ENCODE assay signal across 7 mouse cellular contexts in genomic region chr5:31588672-31589071, GRCm38 (mm10). TPM values are rescaled to one million over a fixed set of nuclear protein-coding genes. Genes with fewer than 3 reads are reported as not detected.
DNase-seq lines count a peak whose midpoint lies in the region; ATAC-seq and TF ChIP-seq lines count a peak whose summit lies in the region.
"Not testable (repeated sequence)": the region's sequence is repeated elsewhere in the genome, so short reads cannot be mapped to it uniquely, and the experiment has no call there.

No protein-coding gene starts in this region.

- not testable (repeated sequence) for H3K4me2 ChIP-seq in CH12.LX (ENCODE audit: insufficient read depth, low read depth, poor library complexity, severe bottlenecking); forebrain, embryonic 11.5 days (ENCODE audit: low read depth, low read length, severe bottlenecking); kidney, postnatal 0 days (ENCODE audit: low read length); liver, embryonic 14.5 days (ENCODE audit: low read depth); midbrain, postnatal 0 days (ENCODE audit: low read depth, low read length, poor library complexity, severe bottlenecking)

- not testable (repeated sequence) for H3K36me3 ChIP-seq in CH12.LX (replicated peaks in 1 of 2; ENCODE audit: control insufficient read depth in 1 of 2, insufficient read depth in 1 of 2, low read length in 1 of 2); forebrain, embryonic 11.5 days (ENCODE audit: control insufficient read depth, insufficient read depth, low read length); kidney, postnatal 0 days (ENCODE audit: insufficient read depth, low read length); liver, embryonic 14.5 days (replicated peaks; ENCODE audit: control insufficient read depth, insufficient read depth, low read depth); midbrain, postnatal 0 days (ENCODE audit: insufficient read depth, low read length); thymus, adult 2 months (ENCODE audit: control insufficient read depth, insufficient read depth, low read length)

- not testable (repeated sequence) for H3K4me1 ChIP-seq in CH12.LX (ENCODE audit: control insufficient read depth in 1 of 2, insufficient read depth in 2 of 2); forebrain, embryonic 11.5 days (replicated peaks; ENCODE audit: control insufficient read depth, insufficient read depth, low read length); kidney, postnatal 0 days (replicated peaks; ENCODE audit: insufficient read depth, low read length); liver, embryonic 14.5 days (replicated peaks; ENCODE audit: control insufficient read depth in 2 of 2, insufficient read depth in 2 of 2, low read length in 1 of 2); midbrain, postnatal 0 days (ENCODE audit: insufficient read depth, low read length); thymus, adult 2 months (replicated peaks; ENCODE audit: control insufficient read depth, insufficient read depth, low read length)

- TF ChIP-seq POLR2A in CH12.LX (IDR thresholded peaks at IDR 0.05; ENCODE audit: low read depth, low read length); thymus, adult 2 months (IDR thresholded peaks at IDR 0.05; ENCODE audit: control insufficient read depth, extremely low read depth, insufficient read depth, low read length, poor library complexity): not testable (repeated sequence)

- WGBS in forebrain, embryonic 11.5 days, result 78% methylated on average over 8 of the region's 8 CpGs
- WGBS in kidney, postnatal 0 days, result 91% methylated on average over 8 of the region's 8 CpGs
- WGBS in liver, embryonic 14.5 days (ENCODE audit: insufficient replicate concordance), result 61% methylated on average over 8 of the region's 8 CpGs
- 85% methylated on average over 8 of the region's 8 CpGs for WGBS in midbrain, postnatal 0 days
- WGBS in thymus, adult 2 months, result 91% methylated on average over 8 of the region's 8 CpGs

- not testable (repeated sequence) for H3K9ac ChIP-seq in CH12.LX (ENCODE audit: insufficient read depth, low read depth); forebrain, embryonic 11.5 days (ENCODE audit: low read length); kidney, postnatal 0 days (ENCODE audit: low read depth, low read length); liver, embryonic 14.5 days (replicated peaks); midbrain, postnatal 0 days (replicated peaks; ENCODE audit: low read length, poor library complexity, severe bottlenecking)

- H3K4me3 ChIP-seq in CH12.LX (replicated peaks in 1 of 3; ENCODE audit: low read depth in 2 of 3, low read length in 2 of 3, poor library complexity in 1 of 3); forebrain, embryonic 11.5 days (ENCODE audit: low read depth, low read length); kidney, postnatal 0 days (replicated peaks; ENCODE audit: low read depth, low read length); liver, embryonic 14.5 days (ENCODE audit: insufficient read depth in 1 of 2, low read depth in 2 of 2, low read length in 2 of 2); midbrain, postnatal 0 days (ENCODE audit: low read depth, low read length); thymus, adult 2 months (ENCODE audit: control insufficient read depth, insufficient read depth, low read length): not testable (repeated sequence)

- not testable (repeated sequence) for H3K79me2 ChIP-seq in CH12.LX (replicated peaks; ENCODE audit: control insufficient read depth, extremely low read depth, insufficient read depth, poor library complexity, severe bottlenecking)

- H3K9me3 ChIP-seq in CH12.LX (replicated peaks; ENCODE audit: low read length), result peaks cover 12% of the 10 kb centered on the region
- not testable (repeated sequence) for H3K9me3 ChIP-seq in forebrain, embryonic 11.5 days (ENCODE audit: control insufficient read depth, low read length); kidney, postnatal 0 days (replicated peaks; ENCODE audit: low read length); liver, embryonic 14.5 days (ENCODE audit: control insufficient read depth, low read length); midbrain, postnatal 0 days (ENCODE audit: low read length)

- not testable (repeated sequence) for H3K27ac ChIP-seq in CH12.LX (ENCODE audit: insufficient read depth, low read depth); forebrain, embryonic 11.5 days (ENCODE audit: low read depth, low read length); kidney, postnatal 0 days; liver, embryonic 14.5 days; midbrain, postnatal 0 days (ENCODE audit: low read depth, low read length); thymus, adult 2 months (ENCODE audit: control insufficient read depth, insufficient read depth, low read length)

- not testable (repeated sequence) for ATAC-seq in forebrain, embryonic 11.5 days (replicated peaks; ENCODE audit: low FRiP score); kidney, postnatal 0 days (replicated peaks; ENCODE audit: low FRiP score, low read depth); liver, embryonic 14.5 days (ENCODE audit: insufficient read depth); midbrain, postnatal 0 days (ENCODE audit: low FRiP score)

- peak; percentile 23 for TF ChIP-seq RAD21 in CH12.LX (IDR thresholded peaks at IDR 0.05; ENCODE audit: low read depth, low read length)

- TF ChIP-seq EP300 in CH12.LX (IDR thresholded peaks at IDR 0.05; ENCODE audit: low read length); liver, embryonic 14.5 days (IDR thresholded peaks at IDR 0.05; ENCODE audit: low read depth): not testable (repeated sequence)

- not testable (repeated sequence) for H3K27me3 ChIP-seq in CH12.LX (replicated peaks); forebrain, embryonic 11.5 days (ENCODE audit: control insufficient read depth, insufficient read depth, low read length); kidney, postnatal 0 days (ENCODE audit: insufficient read depth, low read length); liver, embryonic 14.5 days (ENCODE audit: control insufficient read depth, insufficient read depth, low read length); midbrain, postnatal 0 days (ENCODE audit: insufficient read depth, low read length); thymus, adult 2 months (ENCODE audit: control insufficient read depth, insufficient read depth, low read length)

- not testable (repeated sequence) for DNase-seq in CH12.LX (ENCODE audit: extremely low read depth); kidney, postnatal 0 days (ENCODE audit: low spot score); liver, embryonic 14.5 days (ENCODE audit: low read depth in 3 of 3, low spot score in 3 of 3); midbrain, postnatal 0 days (ENCODE audit: low spot score); thymus, adult 2 months
- peak; percentile 54 for DNase-seq in ZHBTc4 (ENCODE audit: low read depth, low spot score)
- DNase-seq in forebrain, embryonic 11.5 days (ENCODE audit: low spot score), result peak; percentile 49

- dilution Hi-C loops in CH12.LX (cut with MboI; ENCODE audit: extremely low pct_ligation_motif_present, extremely low pct_unique_long_range_greater_than_20kb, low sequenced_read_pairs), result not testable (repeated sequence)

- in situ Hi-C loops in CH12.LX (cut with MboI; ENCODE audit: low pct_ligation_motif_present, low pct_unique_long_range_greater_than_20kb, low sequenced_read_pairs), result not testable (repeated sequence)

- TF ChIP-seq CTCF in CH12.LX (conservative IDR thresholded peaks at IDR 0.05 in 1 of 2, IDR thresholded peaks at IDR 0.05 in 1 of 2; ENCODE audit: low read depth in 2 of 2, low read length in 2 of 2), result peak in 1 of 2 experiments; percentile 40; a peak in 2 of 4 replicates
- TF ChIP-seq CTCF in kidney, postnatal 0 days (IDR thresholded peaks at IDR 0.05; ENCODE audit: low read depth), result peak; percentile 42
- peak; percentile 66 for TF ChIP-seq CTCF in liver, embryonic 14.5 days (IDR thresholded peaks at IDR 0.05; ENCODE audit: low read depth)
- TF ChIP-seq CTCF in midbrain, postnatal 0 days (IDR thresholded peaks at IDR 0.05), result peak; percentile 28; the same call in 1 of the 2 replicates
- TF ChIP-seq CTCF in thymus, adult 2 months (IDR thresholded peaks at IDR 0.05; ENCODE audit: borderline replicate concordance, control insufficient read depth, extremely low read depth, insufficient read depth, low read length, poor library complexity), result 0 out of 2 replicates have a peak, but pooled peaks have one; percentile 26

RNA-seq across cellular contexts. Expression of gene Mrpl33, which starts 8.1 kb away (rescaled TPM):
- total RNA-seq in CH12.LX (2012; rRNA removed) (168 and 236 TPM in 2 replicates), CH12.LX (2014; rRNA removed) (336 and 387 TPM in 2 replicates)
- 114 and 150 TPM in 2 replicates for polyA plus RNA-seq in CH12.LX (2012; ENCODE audit: insufficient read length, low read depth)
- polyA plus RNA-seq in forebrain, embryonic 11.5 days (2014; fragmentation: Nextera tagmentation; extraction: Ambion mirVana), result 201 and 224 TPM in 2 replicates
- 369 and 406 TPM in 2 replicates for polyA plus RNA-seq in kidney, postnatal 0 days (2015; fragmentation: Nextera tagmentation; extraction: Ambion mirVana)
- 57.8 and 80.0 TPM in 2 replicates for polyA plus RNA-seq in liver, embryonic 14.5 days (2012; rRNA removed)
- polyA plus RNA-seq in liver, embryonic 14.5 days (2014; fragmentation: Nextera tagmentation; extraction: Ambion mirVana), result 211 and 219 TPM in 2 replicates
- 79.9 and 114 TPM in 2 replicates for total RNA-seq in midbrain, postnatal 0 days (2014; rRNA removed)
- polyA plus RNA-seq in midbrain, postnatal 0 days (2015; fragmentation: Nextera tagmentation; extraction: Ambion mirVana), result 283 and 291 TPM in 2 replicates
- 23.1 and 27.6 TPM in 2 replicates for polyA plus RNA-seq in thymus, adult 2 months (2012; rRNA removed)
